ENCODE assay signal across 7 mouse cellular contexts in genomic region chr4:46689397-46690022, GRCm38 (mm10). TPM values are rescaled to one million over a fixed set of nuclear protein-coding genes. Genes with fewer than 3 reads are reported as not detected.
A peak's percentile ranks its signal among the peaks of the same experiment; 100 is the strongest.
DNase-seq lines count a peak whose midpoint lies in the region; ATAC-seq and TF ChIP-seq lines count a peak whose summit lies in the region.

No protein-coding gene starts in this region.

- peaks cover 4% of the 10 kb centered on the region for H3K4me1 ChIP-seq in cortical plate, adult 2 months (ENCODE audit: control insufficient read depth, insufficient read depth, low read length)
- 0 out of 2 replicates have a peak, but pooled peaks cover 3% of the 10 kb centered on the region for H3K4me1 ChIP-seq in midbrain, embryonic 15.5 days

- intact Hi-C loops in left cerebral cortex, postnatal 4 days (cut with DNase I): loop anchor here (5.0 kb wide), 1 partner anchor 348 kb away; no protein-coding TSS in a partner anchor

- WGBS in midbrain, embryonic 15.5 days: 43% methylated on average over 15 of the region's 15 CpGs

- H3K27ac ChIP-seq in cortical plate, adult 2 months (ENCODE audit: insufficient read depth, low read length): no peak overlapping the region
- no peak overlapping the region for H3K27ac ChIP-seq in midbrain, embryonic 15.5 days

- peak; percentile 96 for TF ChIP-seq CTCF in cortical plate, adult 2 months (IDR thresholded peaks at IDR 0.05; ENCODE audit: extremely low read depth, insufficient read depth, low read length)

- no peaks in the 10 kb centered on the region for H3K9me3 ChIP-seq in midbrain, embryonic 15.5 days

- ATAC-seq in midbrain, embryonic 15.5 days (replicated peaks): peak; percentile 84

- no peak for TF ChIP-seq POLR2A in cortical plate, adult 2 months (IDR thresholded peaks at IDR 0.05; ENCODE audit: extremely low read depth, insufficient read depth, low read length)

- DNase-seq in adrenal gland, adult 8-10 months: peak; percentile 22
- peak; percentile 18 for DNase-seq in gastrocnemius, postnatal 25 days
- peak; percentile 77 for DNase-seq in kidney, adult 18-20 months
- DNase-seq in left cerebral cortex, postnatal 4 days: peak; percentile 78
- peak; percentile 12 to 71 for DNase-seq in spleen, adult 18-20 months

- H3K36me3 ChIP-seq in midbrain, embryonic 15.5 days (replicated peaks): no peaks in the 10 kb centered on the region

- H3K4me3 ChIP-seq in cortical plate, adult 2 months (ENCODE audit: insufficient read depth, low read length): no peak overlapping the region
- no peak overlapping the region for H3K4me3 ChIP-seq in midbrain, embryonic 15.5 days

- no peak overlapping the region for H3K9ac ChIP-seq in midbrain, embryonic 15.5 days

- H3K27me3 ChIP-seq in midbrain, embryonic 15.5 days (replicated peaks): no peaks in the 10 kb centered on the region

- no peak overlapping the region for H3K4me2 ChIP-seq in midbrain, embryonic 15.5 days

RNA-seq across cellular contexts. Expression of gene Tbc1d2, which starts 39.5 kb away (rescaled TPM):
- total RNA-seq in adrenal gland, adult 8-10 months (2022): 10 to 100 TPM in 1 of 4 experiments, 1 to 10 TPM in 3; 2.6 to 10.5 (median 7.0) TPM
- 5.6 and 6.4 TPM in 2 replicates for polyA plus RNA-seq in cortical plate, adult 2 months (2012; rRNA removed)
- under 1 TPM; 0.64 to 0.78 TPM for total RNA-seq in gastrocnemius, postnatal 25 days (2021)
- total RNA-seq in left cerebral cortex, postnatal 4 days (2021): 1 to 10 TPM; 1.3 to 1.4 TPM
- polyA plus RNA-seq in midbrain, embryonic 15.5 days (2015; fragmentation: Nextera tagmentation; extraction: Ambion mirVana): 0.61 and 0.88 TPM in 2 replicates

Comparison
In these comparisons a context has a peak if more than half of its experiments do, and no peak if none do; other contexts are left out.
1. DNase-seq: peak in every context shown above with its lines; median percentile 78 in left cerebral cortex, postnatal 4 days; 77 in kidney, adult 18-20 months; 42 in spleen, adult 18-20 months; 22 in adrenal gland, adult 8-10 months; 18 in gastrocnemius, postnatal 25 days.